Mouse (Mus musculus): Measurements from ENCODE around the gene Gstt2.

Gstt2 gene

GRCm38 (mm10) chr10:75827668-75828360, 9.4 kb downstream of the Gstt2 start:
- DNase-seq (ENCODE audit: low read depth, low spot score), result peak; percentile 92

GRCm38 (mm10) chr10:75824530-75824929, 12.7 kb downstream of the Gstt2 start:
- no peak for DNase-seq (ENCODE audit: low read depth, low spot score)

- no peak for DNase-seq (ENCODE audit: low read depth, low spot score)
These were observed 13.4 kb downstream of the Gstt2 start for GRCm38 (mm10) chr10:75823782-75824181.

- DNase-seq (ENCODE audit: low read depth, low spot score), result no peak
These were observed 14.8 kb downstream of the Gstt2 start, which contains the start of gene Gstt4 for GRCm38 (mm10) chr10:75822443-75822842. Gstt4 (minus strand) TSS chr10:75822543.

GRCm38 (mm10) chr10:75819882-75820281, 17.3 kb downstream of the Gstt2 start:
- no peak for DNase-seq (ENCODE audit: low read depth, low spot score)

GRCm38 (mm10) chr10:75818641-75819040, 18.6 kb downstream of the Gstt2 start:
- DNase-seq (ENCODE audit: low read depth, low spot score), result no peak

GRCm38 (mm10) chr10:75804217-75804616, 33.0 kb downstream of the Gstt2 start:
- no peak for DNase-seq (ENCODE audit: low read depth, low spot score)

GRCm38 (mm10) chr10:75798176-75798696, 39.0 kb downstream of the Gstt2 start, which contains the start of gene Gstt1:
Gstt1 (minus strand) TSS chr10:75798584.
- DNase-seq (ENCODE audit: low read depth, low spot score), result peak; percentile 63

GRCm38 (mm10) chr10:75797619-75798175, 39.5 kb downstream of the Gstt2 start:
- peak; percentile 67 for DNase-seq (ENCODE audit: low read depth, low spot score)

GRCm38 (mm10) chr10:75796731-75797516, 40.3 kb downstream of the Gstt2 start:
- no peak for DNase-seq (ENCODE audit: low read depth, low spot score)

GRCm38 (mm10) chr10:75794880-75795279, 42.3 kb downstream of the Gstt2 start:
- DNase-seq (ENCODE audit: low read depth, low spot score), result no peak

GRCm38 (mm10) chr10:75790773-75791172, 46.5 kb downstream of the Gstt2 start:
- no peak for DNase-seq (ENCODE audit: low read depth, low spot score)

GRCm38 (mm10) chr10:75789841-75790240, 47.4 kb downstream of the Gstt2 start:
- DNase-seq (ENCODE audit: low read depth, low spot score), result no peak

- no peak for DNase-seq (ENCODE audit: low read depth, low spot score)
These were observed 48.0 kb downstream of the Gstt2 start for GRCm38 (mm10) chr10:75789081-75789735.

- no peak for DNase-seq (ENCODE audit: low read depth, low spot score)
These were observed 48.9 kb downstream of the Gstt2 start for GRCm38 (mm10) chr10:75788277-75788676.

GRCm38 (mm10) chr10:75785442-75785841, 51.8 kb downstream of the Gstt2 start:
- no peak for DNase-seq (ENCODE audit: low read depth, low spot score)
